Mouse (Mus musculus) cortical plate, adult 2 months (tissue): ENCODE measurements around the gene Cpvl.

Source experiments
- CTCF ChIP-seq: fragments of 200-500 bp; IDR thresholded peaks from 2 replicates; pipeline ENCODE4 v1.5.1; 2011; ENCODE audit warnings: mild to moderate bottlenecking, control low read depth, low read length; ENCODE audit not compliant: insufficient read depth; ENCODE audit errors: extremely low read depth
- POLR2A ChIP-seq: fragments of 200-500 bp; IDR thresholded peaks from 2 replicates; pipeline ENCODE4 v1.6.1; 2011; ENCODE audit warnings: mild to moderate bottlenecking, low read length, control low read depth; ENCODE audit not compliant: insufficient read depth; ENCODE audit errors: extremely low read depth

GRCm38 (mm10) chr6:53904186-53904585 is 74.3 kb downstream of the Cpvl start:
- TF ChIP-seq POLR2A (no peak), CTCF (no peak)
